Comparison of ENCODE assay signal across 9 mouse cellular contexts in genomic region chr9:123156910-123157361, GRCm38 (mm10). TPM values are rescaled to one million over a fixed set of nuclear protein-coding genes. Genes with fewer than 3 reads are reported as not detected.
DNase-seq lines count a peak whose midpoint lies in the region; ATAC-seq lines count a peak whose summit lies in the region.
"Had no signal": no experiment of that assay in that cellular context is flagged by ENCODE, and none has a peak within 500 bp of the region (broad histone marks: within the 10 kb centered on the region; RNA-seq: fewer than 3 reads in every experiment).

No protein-coding gene starts in this region.

- peak; percentile 61; the same call in 1 of the 2 replicates for ATAC-seq in liver, embryonic 12.5 days

- H3K9me3 ChIP-seq in liver, embryonic 12.5 days (replicated peaks), result no peaks in the 10 kb centered on the region

- H3K36me3 ChIP-seq in liver, embryonic 12.5 days, result no peaks in the 10 kb centered on the region

- WGBS in liver, embryonic 12.5 days (ENCODE audit: insufficient replicate concordance), result 41% methylated on average over 30 of the region's 30 CpGs

- H3K27me3 ChIP-seq in liver, embryonic 12.5 days (replicated peaks), result no peaks in the 10 kb centered on the region; the same call in 1 of the 2 replicates

- no peak overlapping the region for H3K27ac ChIP-seq in liver, embryonic 12.5 days

- peaks cover 9% of the 10 kb centered on the region for H3K4me1 ChIP-seq in liver, embryonic 12.5 days

- no peak overlapping the region for H3K9ac ChIP-seq in liver, embryonic 12.5 days

- H3K4me3 ChIP-seq in liver, embryonic 12.5 days, result 0 out of 2 replicates have a peak overlapping the region, but pooled peaks have one; percentile 12

- H3K4me2 ChIP-seq in liver, embryonic 12.5 days, result peak overlapping the region; percentile 53

- DNase-seq in cerebellum, adult 11 months, result peak; percentile 3
- DNase-seq in cerebellum, adult 9-11 months, result no peak
- DNase-seq in embryo, embryonic 11 days, result peak; percentile 38
- peak; percentile 49 for DNase-seq in heart, adult 8-10 months (ENCODE audit: low spot score)
- DNase-seq in kidney, adult 11 months, result peak; percentile 45
- DNase-seq in natural killer cell, adult 2 months (ENCODE audit: low spot score in 2 of 2), result peak; percentile 58 to 61
- peak; percentile 79 for DNase-seq in testis, postnatal 10 days (ENCODE audit: low spot score)

RNA-seq across cellular contexts. Expression of gene Clec3b, which starts 6.2 kb away (rescaled TPM):
- total RNA-seq in heart, adult 8-10 months (2022), result 10 to 100 TPM; 37.7 to 48.5 (median 38.6) TPM
- not detected in 2 replicates for polyA plus RNA-seq in liver, embryonic 12.5 days (2016; fragmentation: Nextera tagmentation; extraction: Ambion mirVana)
- total RNA-seq: common myeloid progenitor, adult 5-6 weeks had no signal

RNA-seq across cellular contexts. Expression of gene Exosc7, which starts 43.9 kb away (rescaled TPM):
- 10 to 100 TPM; 25.0 to 27.2 (median 27.0) TPM for total RNA-seq in heart, adult 8-10 months (2022)
- 116 and 123 TPM in 2 replicates for polyA plus RNA-seq in liver, embryonic 12.5 days (2016; fragmentation: Nextera tagmentation; extraction: Ambion mirVana)

RNA-seq across cellular contexts. Expression of gene Zdhhc3, which starts 43.9 kb away (rescaled TPM):
- total RNA-seq in heart, adult 8-10 months (2022), result 10 to 100 TPM; 39.8 to 46.0 (median 43.6) TPM
- 51.2 and 52.1 TPM in 2 replicates for polyA plus RNA-seq in liver, embryonic 12.5 days (2016; fragmentation: Nextera tagmentation; extraction: Ambion mirVana)

RNA-seq across cellular contexts. Expression of gene Cdcp1, which starts 58.9 kb away (rescaled TPM):
- under 1 TPM; 0.11 to 0.28 (median 0.20) TPM for total RNA-seq in heart, adult 8-10 months (2022)
- polyA plus RNA-seq in liver, embryonic 12.5 days (2016; fragmentation: Nextera tagmentation; extraction: Ambion mirVana), result 0.18 and 0.25 TPM in 2 replicates
